Mouse (Mus musculus) myocyte (in vitro differentiated cells): ENCODE measurements around the gene Prokr1.

ENCODE experiments used
- MYOD1 ChIP-seq, 3 experiments: IDR thresholded peaks; one replicate each; pipeline ENCODE4 v1.6.1; 2011; ENCODE audit warnings: control low read depth in 2 of 3, low read depth in 2 of 3, mild to moderate bottlenecking in 2 of 3, moderate library complexity in 1 of 3; ENCODE audit not compliant: insufficient read length in 2 of 3, control insufficient read depth in 1 of 3
- POLR2A ChIP-seq: IDR thresholded peaks from one replicate; pipeline ENCODE4 v1.6.1; 2011; ENCODE audit warnings: low read depth, mild to moderate bottlenecking, control low read depth, moderate library complexity; ENCODE audit not compliant: insufficient read length
- POLR2AphosphoS2 ChIP-seq: IDR thresholded peaks from one replicate; pipeline ENCODE4 v1.6.1; 2011; ENCODE audit warnings: low read depth, control low read depth; ENCODE audit not compliant: insufficient read length
- TCF12 ChIP-seq: IDR thresholded peaks from one replicate; pipeline ENCODE4 v1.6.1; 2011; ENCODE audit warnings: mild to moderate bottlenecking, control low read depth; ENCODE audit not compliant: poor library complexity, insufficient read depth, severe bottlenecking
- USF1 ChIP-seq: IDR thresholded peaks from one replicate; pipeline ENCODE4 v1.6.1; 2011; ENCODE audit warnings: low read depth, mild to moderate bottlenecking, control low read depth, moderate library complexity

DNA sequence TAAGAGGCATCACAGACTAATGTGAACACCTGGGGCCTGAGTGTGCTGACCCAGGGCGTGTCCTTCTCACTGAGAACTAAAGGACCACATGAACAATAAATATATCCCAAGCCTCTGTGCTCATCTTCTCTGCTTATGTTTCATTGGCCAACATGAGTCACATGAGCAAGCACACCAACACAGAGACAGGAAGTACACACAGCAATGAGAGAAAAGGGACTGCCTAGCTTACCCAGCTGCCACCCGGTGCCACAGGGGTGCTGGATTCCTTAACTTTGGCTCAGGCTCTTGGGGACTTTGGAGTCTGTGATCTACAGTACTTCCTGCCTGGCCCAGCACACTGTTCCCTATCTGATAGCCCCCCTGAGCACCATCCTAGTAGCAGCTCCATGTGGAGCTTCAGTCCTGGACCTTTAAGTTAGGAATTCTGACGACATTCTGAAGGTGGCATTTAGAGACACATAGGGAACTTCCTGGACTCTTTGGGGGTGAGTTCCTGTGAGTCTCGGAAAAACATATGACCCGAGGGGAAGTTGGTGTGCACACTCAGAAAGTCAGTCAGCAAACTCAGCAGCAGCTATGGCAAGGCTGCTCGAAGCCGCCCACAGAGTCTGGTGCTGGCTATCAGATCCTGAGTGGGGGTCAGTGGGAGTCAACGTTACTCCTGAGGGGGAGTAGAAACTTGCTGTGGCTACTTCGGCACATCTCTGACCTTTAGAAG is 55.5 kb downstream of the Prokr1 start:
- TF ChIP-seq POLR2A (no peak), TCF12 (no peak), POLR2AphosphoS2 (no peak), MYOD1 (IDR thresholded peaks at IDR 0.05; ENCODE audit: control insufficient read depth in 1 of 3, insufficient read length in 2 of 3, low read depth in 2 of 3) (no peak), USF1 (peak; percentile 88)
